Mouse (Mus musculus) CD4-positive, CD25-positive, alpha-beta regulatory T cell, adult 4 months (primary cell): Measurements from ENCODE around the gene Itpr1. TPM values are rescaled to one million over a fixed set of nuclear protein-coding genes. Genes with fewer than 3 reads are reported as not detected.

ENCODE experiments used
- ATAC-seq: one replicate; pipeline ENCODE4 v1.8.0; 2017
- polyA plus RNA-seq, 2 experiments: library from polyadenylated mRNA; unstranded; fragments of 100-300 nt; shearing (Covaris generic); gene quantifications; one replicate each; pipeline ENCODE4 v1.2.1; 2017

Gene Itpr1
- polyA plus RNA-seq, 2 experiments from 2014 or later, result 15.1 to 24.4 TPM

DNA sequence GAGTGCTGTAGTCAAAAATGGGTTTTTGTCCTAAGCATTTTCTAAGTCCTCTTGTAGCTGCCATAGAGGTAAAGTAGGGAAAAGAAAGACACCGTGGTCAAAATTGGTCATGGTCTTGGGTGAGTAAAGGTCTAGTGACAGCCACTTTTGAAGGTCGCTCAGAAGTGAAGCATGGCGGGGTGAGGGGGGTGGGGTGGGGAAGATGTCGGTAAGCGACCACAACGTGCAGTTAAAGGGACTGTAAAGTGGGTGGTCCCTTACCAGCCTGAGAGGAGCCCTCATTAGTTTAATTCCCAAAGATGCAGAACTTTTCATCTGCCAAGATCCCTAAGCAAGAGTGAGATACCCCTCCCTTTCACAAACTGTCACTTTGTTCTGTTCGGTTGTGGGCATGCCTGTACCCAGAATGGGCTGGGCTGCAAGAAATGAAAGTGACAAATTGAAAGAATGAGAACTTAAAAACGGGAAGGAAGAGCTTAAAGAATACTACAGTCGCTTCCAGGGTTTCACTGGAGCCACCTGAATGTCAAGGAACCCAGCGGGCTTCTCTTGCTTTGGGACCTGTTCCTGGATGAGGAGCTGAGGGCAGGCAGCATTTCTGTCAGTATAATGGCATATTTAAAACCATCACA is 1.5 kb downstream of the Itpr1 start:
- no peak for ATAC-seq

DNA sequence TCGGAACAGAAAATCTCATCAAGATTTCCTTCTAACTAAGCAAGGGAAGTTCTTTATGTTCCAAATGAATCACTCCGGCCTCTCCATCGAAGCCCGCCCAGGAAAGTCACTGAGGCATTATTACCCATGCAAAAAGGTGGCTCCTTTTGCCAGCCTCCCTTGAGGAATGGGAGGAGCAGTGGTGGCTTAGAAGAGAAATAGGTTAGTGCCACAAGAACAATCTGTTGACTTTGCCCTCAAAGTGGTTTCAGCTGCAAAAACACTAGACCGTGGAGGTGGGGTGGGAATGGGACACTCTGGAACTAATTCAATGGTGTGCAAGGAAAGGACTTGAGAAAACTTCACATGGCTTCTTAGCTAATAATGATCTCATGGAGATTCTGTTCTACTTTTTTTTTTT is 3.2 kb downstream of the Itpr1 start:
- ATAC-seq, result no peak

DNA sequence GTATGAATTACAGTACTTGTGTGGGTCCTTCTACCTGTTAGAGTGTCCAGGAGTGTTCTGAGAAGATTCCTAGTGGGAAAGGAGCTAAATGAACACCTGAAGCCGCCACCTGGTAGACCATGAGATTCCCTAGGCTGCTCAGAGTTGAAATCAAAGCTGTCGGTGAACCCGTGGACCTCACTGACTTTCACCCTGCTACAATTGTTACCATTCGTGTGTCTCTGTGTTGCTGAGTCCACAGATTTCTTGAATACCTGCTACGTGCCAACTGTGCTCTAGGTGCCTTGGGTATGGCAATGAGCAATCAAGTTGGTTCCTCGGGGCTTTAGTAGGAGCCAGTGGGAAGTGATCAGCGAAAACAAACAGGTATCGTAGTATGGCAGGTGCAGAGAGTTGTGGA is 3.9 kb downstream of the Itpr1 start:
- ATAC-seq, result no peak

DNA sequence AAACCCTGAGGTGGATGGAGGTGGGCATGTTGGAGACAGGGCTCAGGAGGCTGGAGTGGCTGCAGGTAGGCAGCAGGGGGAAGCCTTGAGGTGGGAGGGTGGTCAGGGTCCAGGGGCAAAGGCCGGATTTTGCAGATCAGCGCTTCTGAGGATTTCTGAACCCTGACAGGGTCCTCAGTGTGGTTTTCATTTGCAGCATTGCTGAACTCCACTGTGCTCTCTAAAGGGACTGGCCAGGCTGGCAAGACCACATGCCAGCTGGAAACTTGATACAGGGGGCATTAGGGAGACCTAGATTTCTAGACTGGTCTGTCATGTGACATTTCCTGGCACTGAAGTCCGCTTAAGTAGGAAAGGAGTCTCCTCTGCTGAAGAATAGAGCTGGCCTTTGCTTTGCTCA is 5.1 kb downstream of the Itpr1 start:
- ATAC-seq, result no peak

DNA sequence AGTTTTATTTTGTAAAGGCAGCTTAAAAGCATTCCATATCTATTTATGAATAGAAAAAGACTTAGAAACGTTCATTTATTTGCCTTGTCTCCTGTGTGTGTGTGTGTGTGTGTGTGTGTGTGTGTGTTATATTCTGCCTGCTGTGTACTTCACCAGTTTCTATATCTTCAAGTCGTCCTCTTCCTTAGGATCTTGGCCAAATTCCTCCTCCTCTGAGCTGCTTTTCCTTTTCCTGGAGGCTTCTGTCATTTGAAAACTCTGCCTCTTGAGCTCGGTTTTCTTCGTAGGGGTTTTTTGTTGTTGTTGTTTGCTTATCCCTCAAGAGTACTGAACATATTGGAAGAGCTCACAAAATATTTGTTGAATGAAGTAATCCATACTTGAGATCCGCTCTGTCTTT is 9.5 kb downstream of the Itpr1 start:
- ATAC-seq, result no peak

DNA sequence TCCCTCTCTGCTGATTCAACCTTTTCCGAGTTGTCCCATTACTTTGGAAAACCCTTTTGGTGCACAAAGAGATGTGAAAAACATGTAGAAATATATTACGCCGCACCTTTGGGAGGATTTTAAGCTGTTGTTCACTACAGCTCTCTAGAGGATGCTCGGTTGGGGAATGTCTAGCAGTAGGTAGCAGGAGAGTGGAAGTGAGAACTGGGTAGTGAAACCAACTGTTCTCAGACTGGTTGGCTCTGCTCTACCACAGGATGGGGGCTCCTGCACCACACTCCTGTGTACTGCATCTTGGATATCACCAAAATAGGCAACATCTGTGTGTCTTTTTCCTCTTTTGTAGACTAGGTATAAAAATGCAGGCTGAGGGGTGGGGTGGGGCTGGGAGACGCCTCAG is 10.0 kb downstream of the Itpr1 start:
- ATAC-seq, result no peak

DNA sequence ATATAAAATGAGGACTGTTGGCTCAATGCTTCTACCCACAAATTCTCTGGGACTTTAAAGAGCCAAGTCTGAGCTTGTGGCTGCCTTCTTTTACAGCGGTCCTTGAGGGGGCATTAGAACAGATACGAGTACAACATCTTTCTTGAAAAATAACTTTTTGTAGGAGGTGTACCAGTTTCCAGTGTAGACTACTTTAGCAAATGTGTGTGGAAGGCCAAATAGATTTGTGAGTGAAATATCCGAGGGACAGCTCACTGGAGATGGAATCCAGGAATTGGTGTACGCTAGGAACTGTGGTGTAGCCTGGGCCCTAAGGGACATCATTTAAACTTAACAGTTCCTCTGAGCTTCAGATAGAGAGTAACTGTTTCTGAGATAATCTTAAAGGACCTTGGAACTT is 11.5 kb downstream of the Itpr1 start:
- ATAC-seq, result no peak

DNA sequence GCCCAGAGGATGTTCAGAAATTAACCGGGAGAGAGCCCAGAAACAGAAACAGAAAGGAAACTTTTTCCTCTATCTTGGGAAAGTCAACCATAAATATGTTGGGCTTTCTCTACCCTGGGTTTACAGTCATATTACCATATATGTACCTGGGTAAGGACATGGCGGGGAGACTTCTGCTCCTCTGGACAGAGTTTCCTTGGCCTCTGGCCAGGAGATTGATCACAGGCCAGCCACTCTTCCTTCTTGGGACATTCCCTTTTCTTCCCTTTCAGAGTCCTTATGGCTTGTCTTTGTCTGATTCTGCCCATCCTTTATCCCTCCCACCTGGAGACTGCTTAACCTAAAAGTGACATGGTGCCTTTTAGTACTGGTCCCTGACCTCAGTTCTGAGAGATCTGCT is 12.1 kb downstream of the Itpr1 start:
- no peak for ATAC-seq

DNA sequence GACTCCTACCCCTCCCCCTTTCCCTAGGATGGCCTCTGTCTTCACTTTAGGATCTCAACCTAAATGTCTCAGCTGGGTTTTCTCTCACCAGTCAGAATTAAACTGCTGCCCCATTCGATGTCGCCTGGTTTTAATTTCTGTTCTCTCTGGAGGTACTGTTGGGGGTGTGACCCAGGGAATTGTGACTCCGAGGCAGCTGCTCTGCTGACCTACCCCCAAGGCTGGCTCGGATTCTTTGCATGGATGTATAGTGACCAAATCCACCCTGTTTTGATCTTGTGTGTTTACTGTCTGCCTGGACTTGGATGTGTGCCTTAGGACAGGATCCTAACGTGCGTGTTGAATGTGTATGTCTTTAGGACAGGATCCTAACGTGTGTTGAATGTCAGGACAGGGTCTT is 13.3 kb downstream of the Itpr1 start:
- ATAC-seq, result no peak

DNA sequence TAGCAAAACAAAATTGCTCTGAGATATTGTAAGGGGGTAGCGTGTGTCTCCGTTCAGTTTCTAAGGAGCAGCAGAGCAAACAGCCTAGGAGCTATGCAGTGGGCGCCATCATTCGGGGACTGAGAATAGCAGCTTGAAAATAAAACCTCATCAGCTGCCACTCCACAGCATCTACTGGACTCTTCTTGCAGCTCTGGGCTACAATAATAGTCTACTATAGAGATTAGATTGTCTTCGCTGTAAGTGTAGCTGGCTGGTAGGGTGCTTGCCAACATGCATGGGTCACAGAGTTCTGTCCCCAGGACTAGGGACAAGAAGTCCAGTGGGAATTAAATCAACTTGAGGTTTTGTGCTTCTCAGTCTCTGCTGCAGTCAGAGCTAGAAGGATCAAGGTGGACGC is 14.6 kb downstream of the Itpr1 start:
- ATAC-seq, result no peak

DNA sequence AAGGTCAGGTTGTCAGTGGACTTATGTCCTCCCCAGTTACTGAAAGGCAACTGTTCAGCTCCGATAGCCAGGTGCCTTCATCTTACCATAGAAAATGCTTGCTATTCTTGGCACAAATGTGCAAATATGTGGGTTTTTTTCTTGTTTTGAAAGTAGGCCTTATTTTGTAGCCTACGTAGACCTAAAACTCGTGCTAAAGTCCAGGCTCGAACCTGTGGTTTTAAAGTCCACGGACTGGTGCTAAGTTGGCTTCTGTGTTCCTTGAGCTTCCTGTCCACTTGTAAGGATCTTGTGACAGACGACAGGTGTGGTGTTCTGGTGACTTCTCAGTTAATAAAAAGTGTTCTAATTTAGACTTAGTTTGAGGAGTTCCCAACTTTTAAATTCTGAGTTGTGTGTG is 15.2 kb downstream of the Itpr1 start:
- no peak for ATAC-seq

DNA sequence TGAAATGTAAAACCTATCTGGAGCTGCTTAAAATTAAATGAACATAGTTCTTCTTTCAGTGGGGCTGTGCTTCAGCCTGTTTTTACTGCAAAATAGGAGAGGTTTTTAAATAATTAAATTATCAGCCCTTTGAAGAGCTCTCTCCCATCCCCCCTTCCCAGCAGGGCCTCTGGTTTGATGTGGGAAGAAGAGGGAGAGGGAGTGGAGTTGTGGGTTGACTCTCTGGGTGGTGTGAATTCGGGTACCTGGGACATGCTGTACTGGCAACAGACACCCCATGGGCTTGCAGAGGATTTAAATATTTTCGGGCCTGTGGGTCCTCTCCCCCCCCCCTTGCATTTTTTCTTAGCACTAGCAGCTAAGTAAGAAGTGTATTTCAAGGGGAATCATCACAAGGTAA is 15.7 kb downstream of the Itpr1 start:
- no peak for ATAC-seq

DNA sequence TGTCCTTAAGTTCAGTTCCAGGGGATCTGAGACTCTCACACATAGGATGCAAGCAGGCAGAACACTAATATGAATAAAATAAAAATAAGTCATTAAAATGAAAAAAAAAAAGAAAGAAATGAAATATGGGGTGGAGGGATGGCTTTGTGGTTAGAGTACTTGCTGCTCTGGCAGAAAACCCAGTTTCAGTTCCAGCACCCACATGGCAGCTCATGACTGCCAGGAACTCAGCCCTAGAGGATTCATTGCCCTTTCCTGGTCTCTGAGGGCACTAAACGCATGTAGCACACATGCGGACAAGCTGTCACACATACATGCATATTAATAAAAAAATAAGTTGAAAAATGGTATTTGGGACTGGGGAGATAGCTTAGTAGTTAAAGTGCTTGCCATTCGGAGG is 17.7 kb downstream of the Itpr1 start:
- ATAC-seq, result no peak

DNA sequence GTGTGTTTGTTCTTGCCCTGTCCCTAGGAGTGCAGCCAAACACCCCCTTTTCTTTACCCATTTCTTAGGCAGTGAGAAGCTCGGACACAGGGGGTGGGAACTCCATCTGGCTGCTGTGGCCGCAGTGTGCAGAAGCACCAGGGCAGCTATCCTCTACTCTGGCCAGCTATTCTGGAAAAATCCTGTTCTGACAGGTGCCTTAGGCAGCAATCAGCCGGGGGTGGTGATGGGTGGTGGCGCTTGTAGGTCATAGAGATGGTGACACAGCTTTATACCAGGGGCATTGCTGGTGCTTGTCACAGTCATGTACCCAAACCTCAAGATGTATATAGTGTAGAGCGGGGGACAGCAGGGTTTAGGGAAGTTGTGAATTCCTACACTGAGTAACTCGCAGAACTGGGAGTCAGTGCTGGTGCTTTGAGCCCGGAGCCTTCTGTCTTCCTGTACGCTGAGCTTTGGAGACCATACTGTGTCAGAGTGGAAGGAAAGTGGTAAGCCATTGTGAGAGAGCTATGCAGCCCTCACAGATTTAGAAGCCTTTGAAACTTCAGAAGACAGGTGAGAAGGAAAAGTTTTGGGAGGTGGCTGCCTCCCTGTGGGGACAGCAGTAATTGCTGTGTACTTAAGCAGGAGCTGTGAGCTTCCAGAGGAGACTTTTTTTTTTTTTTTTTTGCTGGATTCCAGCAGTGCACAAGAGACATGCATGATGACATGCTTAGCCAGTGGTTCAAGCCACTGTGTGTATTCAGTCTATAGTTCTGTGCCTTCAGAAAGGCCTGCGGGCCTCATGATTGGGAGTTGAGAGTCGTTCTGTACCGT is 19.2 kb downstream of the Itpr1 start:
- no peak for ATAC-seq

DNA sequence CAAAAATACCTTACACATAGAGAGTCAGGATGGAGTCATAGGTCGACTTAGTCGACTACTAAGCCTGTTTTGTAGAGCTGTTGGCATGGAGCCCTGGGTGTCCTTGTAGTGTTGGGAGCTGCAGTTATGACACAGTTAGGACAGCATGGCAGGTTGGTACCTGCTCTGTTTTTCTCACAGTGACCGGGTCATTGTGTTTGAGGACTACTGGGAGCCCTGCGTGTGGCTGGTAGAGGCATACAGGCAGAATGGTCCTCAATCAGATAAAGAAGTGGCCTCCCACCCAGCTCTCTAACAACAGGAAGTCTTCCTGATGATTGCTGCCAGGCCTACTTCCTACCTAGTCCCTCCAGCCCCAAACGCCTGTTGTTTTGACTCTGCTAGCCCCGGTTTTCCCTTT is 20.2 kb downstream of the Itpr1 start:
- no peak for ATAC-seq

DNA sequence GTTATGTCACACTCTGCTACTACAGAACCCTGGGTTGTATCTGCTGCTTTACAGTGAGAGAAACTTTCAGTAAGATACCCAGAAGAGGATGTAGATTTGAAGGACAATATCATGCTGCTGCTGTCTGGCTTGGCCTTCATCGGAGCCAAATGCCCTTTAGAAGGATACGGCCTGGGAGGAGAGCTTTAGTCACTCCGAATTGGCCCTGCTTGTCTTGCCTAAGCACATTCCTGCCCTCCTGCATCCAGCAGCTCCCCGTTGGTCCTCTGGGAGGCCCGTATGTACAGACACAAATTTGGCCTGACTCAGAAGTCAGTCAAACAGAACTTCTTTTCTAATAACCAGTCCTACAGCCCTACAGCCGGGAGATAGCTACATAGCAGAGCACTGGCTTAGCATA is 21.6 kb downstream of the Itpr1 start:
- no peak for ATAC-seq

DNA sequence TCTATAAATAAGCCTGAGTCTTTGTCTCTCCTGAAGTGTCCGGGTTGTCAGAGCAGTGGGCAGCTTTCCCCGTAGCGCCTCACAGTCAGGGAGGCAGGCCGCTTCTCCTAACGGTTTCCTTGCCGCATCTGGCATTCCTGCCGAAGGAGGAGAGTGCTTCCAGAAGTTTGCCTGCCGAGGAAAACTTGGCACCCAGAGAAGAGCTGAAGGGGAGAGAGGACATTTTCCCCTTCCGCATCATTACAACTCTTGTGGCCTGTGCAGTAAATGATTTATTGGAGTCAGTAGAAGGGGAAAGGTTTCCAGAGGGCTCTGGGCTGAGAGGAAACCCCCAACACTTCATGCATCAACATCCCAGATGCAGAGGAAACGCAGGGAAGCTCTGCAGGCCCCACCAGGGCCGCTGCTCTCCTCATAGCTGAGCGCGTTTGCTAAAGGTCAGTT is 22.8 kb downstream of the Itpr1 start:
- no peak for ATAC-seq

DNA sequence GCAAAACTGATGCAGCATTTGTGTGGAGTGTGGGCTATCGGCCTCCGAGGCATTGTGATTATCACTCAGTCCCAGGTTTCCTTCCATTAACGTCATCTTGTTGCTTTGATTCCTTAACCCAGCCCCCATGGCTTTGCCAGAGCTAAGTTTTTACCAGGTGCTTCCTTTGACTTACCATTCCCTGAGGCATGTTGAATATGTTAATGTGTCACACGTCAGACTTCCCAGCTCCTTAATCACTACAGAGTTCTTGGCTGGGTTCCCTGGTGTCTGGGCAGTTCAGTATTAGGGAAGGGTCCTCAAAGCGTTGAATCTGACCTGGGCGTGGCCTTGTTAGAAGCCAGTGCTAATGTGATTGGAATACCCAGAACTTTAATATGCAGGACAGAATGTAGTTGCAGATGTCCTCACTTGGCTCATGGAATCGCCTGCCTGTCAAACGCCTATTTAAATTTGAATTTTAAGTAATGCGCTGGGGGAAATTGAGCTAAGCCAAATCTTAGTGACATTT is 23.6 kb downstream of the Itpr1 start:
- ATAC-seq, result no peak

DNA sequence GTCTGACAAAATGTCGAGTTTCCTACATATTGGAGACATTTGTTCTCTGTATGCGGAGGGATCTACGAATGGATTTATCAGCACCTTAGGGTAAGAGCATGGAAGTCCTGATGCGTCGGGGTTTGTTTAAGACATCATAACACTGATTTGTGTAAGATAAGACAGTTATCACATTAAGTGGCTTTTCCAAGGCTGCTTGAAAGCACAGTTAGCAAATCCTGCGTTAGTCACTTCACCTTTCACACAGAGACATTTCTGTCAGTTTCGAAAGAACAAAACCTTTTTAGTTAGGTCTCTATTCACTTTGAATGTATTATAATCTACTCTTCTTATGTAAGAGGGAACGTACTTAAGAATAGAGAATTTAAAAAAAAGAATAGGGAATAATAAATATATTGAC is 24.1 kb downstream of the Itpr1 start:
- ATAC-seq, result no peak

DNA sequence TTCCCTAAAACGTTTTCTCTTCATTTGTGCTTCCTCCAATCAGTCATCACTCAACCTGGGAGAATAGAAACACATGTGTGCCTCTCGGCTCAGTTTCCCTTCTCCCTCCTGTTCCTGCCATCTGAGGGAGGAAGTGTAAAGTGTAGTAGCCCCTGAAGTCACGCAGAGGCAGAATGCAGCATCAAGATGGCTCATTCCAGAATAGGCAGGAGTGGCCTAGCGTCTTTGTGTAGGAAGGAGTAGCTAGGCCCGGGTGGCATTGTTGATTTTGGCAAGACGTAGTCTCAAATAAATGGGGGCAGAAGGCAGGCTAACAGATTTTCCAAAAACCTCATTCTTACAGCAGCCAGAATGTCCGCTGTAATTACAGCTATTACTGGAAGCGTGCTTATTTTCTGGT is 24.7 kb downstream of the Itpr1 start:
- ATAC-seq, result no peak

DNA sequence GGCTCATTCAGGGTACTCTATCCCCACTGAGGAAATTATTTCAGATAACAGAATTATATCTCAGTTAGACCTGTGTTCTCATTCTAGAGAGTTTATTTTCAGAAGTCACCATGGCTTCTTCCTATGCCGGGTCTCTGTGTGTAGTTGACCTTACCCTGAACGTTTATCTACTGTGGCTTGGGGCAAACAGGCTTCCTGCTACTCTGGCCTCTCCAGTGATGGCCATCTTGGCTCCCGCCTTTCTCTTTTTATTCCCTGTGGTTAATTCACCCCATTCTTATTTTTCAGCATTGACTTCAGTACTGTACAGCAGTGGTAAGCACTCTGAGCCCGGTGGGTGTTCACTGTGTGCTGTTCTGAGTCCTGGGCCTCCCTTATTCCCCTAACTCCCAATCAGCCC is 25.1 kb downstream of the Itpr1 start:
- ATAC-seq, result no peak

DNA sequence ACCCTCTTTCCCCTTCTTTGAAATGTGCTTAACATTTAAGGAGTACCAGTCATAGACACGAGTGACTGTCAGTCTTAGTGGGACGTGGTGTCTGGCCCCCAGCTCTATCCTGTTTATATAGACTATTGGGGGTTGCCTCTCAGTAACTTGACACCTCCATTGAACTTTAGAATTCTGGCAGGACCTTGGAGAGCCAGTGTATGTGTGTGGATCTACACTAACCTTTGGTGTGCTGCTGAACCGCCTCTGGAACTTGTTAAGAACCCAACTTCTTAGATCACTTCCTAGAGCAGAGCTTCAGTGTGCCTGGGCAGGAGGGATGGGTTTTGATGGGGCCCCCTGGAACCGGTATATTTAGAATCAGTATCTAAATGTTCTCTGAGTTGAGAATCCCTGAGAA is 26.2 kb downstream of the Itpr1 start:
- ATAC-seq, result no peak

DNA sequence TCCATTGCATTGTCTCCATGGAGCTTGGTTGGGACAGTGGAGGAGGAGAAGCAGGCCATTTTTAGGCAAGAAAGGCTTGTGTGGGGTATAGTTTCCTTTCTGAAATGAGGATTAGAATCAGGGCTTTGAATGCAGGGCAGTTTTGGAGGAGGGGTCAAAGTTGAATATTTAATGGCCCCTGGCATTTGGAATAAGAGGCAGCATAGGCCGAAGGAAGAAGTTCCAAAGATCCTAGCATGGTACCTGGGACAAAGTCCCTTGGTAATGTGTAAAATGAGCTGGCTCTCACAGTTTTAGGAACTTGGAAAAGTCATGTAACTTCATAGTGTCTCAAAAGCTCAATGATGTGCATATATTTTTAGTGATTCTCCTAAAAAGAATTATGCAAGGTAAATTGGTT is 27.1 kb downstream of the Itpr1 start:
- no peak for ATAC-seq

DNA sequence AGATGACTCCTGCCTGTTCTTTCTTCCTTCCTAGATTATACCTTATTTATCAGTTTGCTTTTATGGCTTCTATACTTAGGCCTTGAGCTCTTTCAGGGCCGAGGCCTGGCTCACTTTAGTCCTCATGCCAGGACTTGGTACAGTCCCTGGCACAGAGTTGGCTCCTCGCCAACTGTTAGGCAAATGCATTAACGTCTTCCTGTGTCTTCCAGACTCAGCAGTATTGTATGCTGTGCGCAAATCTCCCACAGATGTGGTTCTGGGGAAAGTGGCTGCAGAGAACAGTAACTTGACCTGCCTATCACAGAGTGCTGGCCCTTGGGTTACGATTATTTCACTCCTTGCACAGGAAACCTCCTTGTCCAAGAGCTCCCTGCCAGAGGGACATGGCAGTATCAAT is 27.9 kb downstream of the Itpr1 start:
- ATAC-seq, result no peak

DNA sequence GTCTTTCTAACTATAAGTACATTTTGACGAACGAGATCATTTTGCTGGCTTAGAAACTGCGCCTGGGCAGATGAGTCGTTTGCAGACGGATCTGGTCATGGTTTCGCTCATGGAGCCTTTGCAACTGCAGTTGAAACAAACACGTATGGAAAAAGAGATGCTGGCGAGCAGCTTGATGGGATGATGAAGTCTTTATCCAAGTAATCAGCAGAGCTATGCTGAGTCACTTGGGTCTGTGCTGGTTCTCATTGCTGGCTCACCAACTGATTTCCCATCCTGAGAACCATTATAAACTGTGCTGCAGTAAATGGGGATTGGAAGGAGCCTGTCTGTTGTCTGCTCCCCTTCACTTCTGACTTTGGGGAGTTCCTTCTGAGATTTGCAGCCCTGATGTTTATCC is 31.7 kb downstream of the Itpr1 start:
- no peak for ATAC-seq
